Mouse (Mus musculus) kidney, postnatal 0 days (tissue): Measurements from ENCODE around the gene Phgr1. TPM values are rescaled to one million over a fixed set of nuclear protein-coding genes. Genes with fewer than 3 reads are reported as not detected.

Experiments used
- ATAC-seq: fragments of 200-750 bp; cut with Nextera tagmentation; replicated peaks from 2 replicates; pipeline ENCODE4 v1.8.0; 2017; ENCODE audit warnings: low read depth, moderate number of reproducible peaks, moderate TSS enrichment, moderate library complexity; ENCODE audit not compliant: low FRiP score
- DNase-seq: peaks from one replicate; pipeline ENCODE4 v3.0.0-alpha.2; 2016; ENCODE audit warnings: low spot score
- H3K27ac ChIP-seq: fragments of 300-500 bp; sonication (generic); 2 replicates; pipeline ENCODE4 v1.5.1; 2014; ENCODE audit warnings: mild to moderate bottlenecking
- H3K27me3 ChIP-seq: fragments of 300-500 bp; sonication (generic); 2 replicates; pipeline ENCODE4 v1.6.1; 2014; ENCODE audit warnings: low read length, mixed read lengths; ENCODE audit not compliant: insufficient read depth
- H3K36me3 ChIP-seq: fragments of 300-500 bp; sonication (generic); 2 replicates; pipeline ENCODE4 v1.6.1; 2014; ENCODE audit warnings: low read length, mixed read lengths; ENCODE audit not compliant: insufficient read depth
- H3K4me1 ChIP-seq: fragments of 300-500 bp; sonication (generic); replicated peaks from 2 replicates; pipeline ENCODE4 v1.6.1; 2014; ENCODE audit warnings: antibody characterized with exemption, low read length, mixed read lengths; ENCODE audit not compliant: insufficient read depth
- H3K4me2 ChIP-seq: fragments of 300-500 bp; sonication (generic); 2 replicates; pipeline ENCODE4 v1.6.1; 2014; ENCODE audit warnings: mild to moderate bottlenecking, low read length, moderate library complexity, mixed read lengths
- H3K4me3 ChIP-seq: fragments of 300-500 bp; sonication (generic); replicated peaks from 2 replicates; pipeline ENCODE4 v1.5.1; 2014; ENCODE audit warnings: low read depth, low read length
- H3K9ac ChIP-seq: fragments of 300-500 bp; sonication (generic); 2 replicates; pipeline ENCODE4 v1.6.1; 2014; ENCODE audit warnings: low read depth, low read length
- H3K9me3 ChIP-seq: fragments of 300-500 bp; sonication (generic); replicated peaks from 2 replicates; pipeline ENCODE4 v1.6.1; 2016; ENCODE audit warnings: low read length, inconsistent platforms, mixed read lengths
- CTCF ChIP-seq: IDR thresholded peaks from 2 replicates; pipeline ENCODE4 v1.5.1; 2016; ENCODE audit warnings: antibody characterized with exemption, low read depth, mild to moderate bottlenecking, moderate library complexity
- WGBS: fragments of 180-500 bp; shearing (Covaris S2); extraction: QIAGEN DNeasy Blood & Tissue Kit; methylation state at CpG from one replicate; pipeline ENCODE4 v1.1.7; 2014; 5-methylcytosine and 5-hydroxymethylcytosine counted together
- polyA plus RNA-seq: library from polyadenylated mRNA; unstranded; fragments of >200 nt; fragmentation: Nextera tagmentation; extraction: Ambion mirVana; gene quantifications from 2 replicates; pipeline ENCODE4 v1.2.1, GENCODE M21; 2015

Gene Phgr1
- polyA plus RNA-seq, 1 experiment from 2014 or later = not detected

- H3K4me2 ChIP-seq = no peak overlapping the region
- H3K36me3 ChIP-seq = peaks cover 15% of the 10 kb centered on the region; the same call in 1 of the 2 replicates
- no peaks in the 10 kb centered on the region for H3K4me1 ChIP-seq
- no peak overlapping the region for H3K4me3 ChIP-seq
- no peaks in the 10 kb centered on the region for H3K27me3 ChIP-seq
- no peaks in the 10 kb centered on the region for H3K9me3 ChIP-seq
- H3K9ac ChIP-seq = no peak overlapping the region
- H3K27ac ChIP-seq = no peak overlapping the region
- ATAC-seq = no peak
- 89% methylated on average over 5 of the region's 5 CpGs for WGBS
- DNase-seq = no peak
- no peak for TF ChIP-seq CTCF
Measured at GRCm38 (mm10) chr2:118822800-118823199, 50.2 kb downstream of the Phgr1 start.

- WGBS = 90% methylated on average over 4 of the region's 4 CpGs
- H3K4me2 ChIP-seq = no peak overlapping the region
- H3K9me3 ChIP-seq = no peaks in the 10 kb centered on the region
- DNase-seq (no peak), ATAC-seq (no peak)
- H3K27me3 ChIP-seq = no peaks in the 10 kb centered on the region
- no peaks in the 10 kb centered on the region for H3K4me1 ChIP-seq
- no peak overlapping the region for H3K27ac ChIP-seq
- no peak overlapping the region for H3K9ac ChIP-seq
- no peak for TF ChIP-seq CTCF
- peaks cover 14% of the 10 kb centered on the region; the same call in 1 of the 2 replicates for H3K36me3 ChIP-seq
- H3K4me3 ChIP-seq = no peak overlapping the region
Measured at GRCm38 (mm10) chr2:118824396-118824795, 51.8 kb downstream of the Phgr1 start.

Other genes starting within 250 kb of the Phgr1 start
- 4.2 and 5.3 TPM in 2 replicates for gene Bmf, start 223.1 kb upstream of the Phgr1 start, polyA plus RNA-seq
- 28.7 and 34.2 TPM in 2 replicates for gene Bub1b, start 174.6 kb upstream of the Phgr1 start, polyA plus RNA-seq
- 1.9 and 3.5 TPM in 2 replicates for gene Pak6, start 109.5 kb upstream of the Phgr1 start, polyA plus RNA-seq
- gene Ankrd63, start 68.8 kb upstream of the Phgr1 start, polyA plus RNA-seq = 0.37 and 0.45 TPM in 2 replicates
- 1.3 and 1.4 TPM in 2 replicates for gene Plcb2, start 44.3 kb upstream of the Phgr1 start, polyA plus RNA-seq
- 16.1 and 16.8 TPM in 2 replicates for gene Inafm2, start 27.0 kb upstream of the Phgr1 start, polyA plus RNA-seq
- gene Ccdc9b, start 10.1 kb upstream of the Phgr1 start, polyA plus RNA-seq = 0.91 and 0.95 TPM in 2 replicates
- gene Disp2, start 7.0 kb downstream of the Phgr1 start, polyA plus RNA-seq = 0.01 and 0.05 TPM in 2 replicates
- 57.5 and 59.4 TPM in 2 replicates for gene Knstrn, start 41.2 kb downstream of the Phgr1 start, polyA plus RNA-seq
- gene Ivd, start 89.2 kb downstream of the Phgr1 start, polyA plus RNA-seq = 68.9 and 79.2 TPM in 2 replicates
- gene Bahd1, start 127.6 kb downstream of the Phgr1 start, polyA plus RNA-seq = 3.3 TPM in 2 replicates
- gene Chst14, start 153.7 kb downstream of the Phgr1 start, polyA plus RNA-seq = 23.9 and 25.1 TPM in 2 replicates